Mouse (Mus musculus) liver, embryonic 14.5 days (tissue): ENCODE data around the gene Ptcra.

Source experiments
- CTCF ChIP-seq: IDR thresholded peaks from 2 replicates; pipeline ENCODE4 v1.5.1; 2016; ENCODE audit warnings: antibody characterized with exemption, low read depth, control low read depth
- EP300 ChIP-seq: IDR thresholded peaks from 2 replicates; pipeline ENCODE4 v1.6.1; 2016; ENCODE audit warnings: antibody characterized with exemption, low read depth

DNA sequence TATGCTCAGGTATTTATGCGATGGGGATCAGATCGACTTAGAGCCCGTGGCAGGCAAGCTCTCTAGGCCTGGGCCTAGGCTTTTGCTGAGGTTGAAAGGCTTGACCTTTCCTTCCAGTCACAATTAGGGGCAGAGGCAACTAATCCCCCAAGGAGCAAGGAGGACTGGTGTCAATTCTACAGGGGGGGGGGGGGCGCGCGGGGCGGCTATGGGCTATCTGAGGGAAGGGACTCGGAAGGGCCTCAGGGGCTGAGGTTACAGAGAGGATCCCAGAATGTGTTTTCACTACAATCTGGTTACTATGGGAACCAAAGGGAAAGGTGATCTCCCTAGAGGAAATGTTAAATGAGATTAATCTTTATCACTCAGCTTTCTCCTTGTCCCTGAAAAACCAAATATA is 33.9 kb upstream of the Ptcra start:
- TF ChIP-seq CTCF (no peak), EP300 (no peak)
